Mouse (Mus musculus): ENCODE results near the gene 4632433K11Rik. TPM values are rescaled to one million over a fixed set of nuclear protein-coding genes. Genes with fewer than 3 reads are reported as not detected.
"Not testable (repeated sequence)": the region's sequence is repeated elsewhere in the genome, so short reads cannot be mapped to it uniquely, and the experiment has no call there.

Gene 4632433K11Rik
- total RNA-seq, 2 experiments from 2014 or later = not detected

DNA sequence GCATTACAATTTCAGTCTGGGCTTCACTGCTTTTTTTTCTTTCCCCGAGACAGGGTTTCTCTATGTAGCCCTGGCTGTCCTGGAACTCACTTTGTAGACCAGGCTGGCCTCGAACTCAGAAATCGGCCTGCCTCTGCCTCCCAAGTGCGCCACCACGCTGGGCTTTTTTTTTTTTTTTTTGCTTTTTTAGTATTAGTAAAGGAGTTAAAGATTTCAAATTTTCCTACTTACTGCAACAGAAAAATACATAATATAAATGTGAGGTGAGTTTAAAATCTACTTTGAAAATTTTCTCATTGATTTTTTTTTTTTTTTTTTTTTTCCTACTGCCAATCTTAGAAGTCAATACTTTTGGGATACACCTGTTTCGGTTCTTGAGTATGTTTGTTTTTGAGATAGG lies 31.0 kb downstream of the 4632433K11Rik start:
- no peak overlapping the region for H3K27ac ChIP-seq
- DNase-seq (ENCODE audit: low spot score in 2 of 2) = no peak
- H3K4me3 ChIP-seq = no peak overlapping the region
- TF ChIP-seq CTCF (conservative IDR thresholded peaks at IDR 0.05) = no peak

DNA sequence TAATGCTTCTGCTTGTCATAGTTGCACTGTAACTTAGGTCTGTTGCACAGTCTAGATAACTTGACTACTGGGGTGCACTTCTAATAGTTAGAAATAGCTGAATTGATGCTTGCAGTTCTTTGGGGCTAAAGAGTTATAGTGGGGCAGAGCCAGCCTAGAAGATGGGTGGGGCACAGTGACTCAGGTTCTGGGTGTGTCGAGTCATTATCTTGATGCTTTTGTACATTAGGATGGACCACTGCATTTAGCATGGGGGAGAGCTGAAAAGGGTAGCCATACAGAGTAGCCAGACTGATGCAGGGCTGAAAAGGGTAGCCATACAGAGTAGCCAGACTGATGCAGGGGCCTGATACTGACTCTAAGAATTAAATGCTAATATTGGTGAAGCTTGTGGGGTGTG lies 39.7 kb downstream of the 4632433K11Rik start:
- DNase-seq (ENCODE audit: low spot score in 2 of 2) = no peak
- H3K4me3 ChIP-seq = no peak overlapping the region
- no peak overlapping the region for H3K27ac ChIP-seq
- no peak for TF ChIP-seq CTCF (conservative IDR thresholded peaks at IDR 0.05)

DNA sequence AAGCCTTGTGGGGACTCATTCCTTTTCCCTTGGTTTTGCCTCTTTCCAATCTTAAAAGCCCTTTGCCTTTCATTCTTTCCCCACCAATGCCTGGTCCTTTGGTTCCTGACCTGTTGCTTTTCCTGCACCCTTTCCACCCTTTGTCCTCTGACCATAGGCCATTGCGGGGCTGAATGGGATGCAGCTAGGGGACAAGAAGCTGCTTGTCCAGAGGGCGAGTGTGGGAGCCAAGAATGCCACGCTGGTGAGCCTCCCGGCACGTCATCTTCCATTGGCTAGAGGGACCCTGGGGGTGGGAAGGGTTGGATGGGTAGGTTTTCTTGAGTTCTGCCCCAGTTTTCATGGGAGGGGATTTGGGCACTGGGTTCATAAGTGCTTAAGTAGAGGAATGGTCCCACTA lies 41.1 kb downstream of the 4632433K11Rik start:
- Histone ChIP-seq H3K4me3 (no peak overlapping the region), H3K27ac (no peak overlapping the region)
- no peak for DNase-seq (ENCODE audit: low spot score in 2 of 2)
- TF ChIP-seq CTCF (conservative IDR thresholded peaks at IDR 0.05) = no peak

DNA sequence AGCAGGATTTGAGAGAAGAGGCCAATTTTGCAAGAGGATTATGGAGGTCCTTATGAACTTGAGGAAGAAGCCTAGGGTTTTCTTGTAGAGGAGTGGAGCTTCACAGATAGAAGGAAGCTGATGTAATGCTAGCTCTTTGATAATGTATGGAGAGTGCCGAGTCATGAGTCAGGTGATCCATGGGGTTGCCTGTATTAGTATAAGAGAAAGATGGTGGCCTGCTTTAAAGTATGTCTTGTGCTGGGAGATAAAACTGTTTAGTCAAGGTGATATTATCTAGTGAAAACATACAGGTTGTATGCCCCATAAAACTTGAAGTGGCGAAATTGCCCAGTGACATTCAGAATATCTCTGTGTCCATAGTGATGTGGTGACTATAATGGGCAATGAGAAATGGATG lies 43.0 kb downstream of the 4632433K11Rik start:
- H3K4me3 ChIP-seq = no peak overlapping the region
- TF ChIP-seq CTCF (conservative IDR thresholded peaks at IDR 0.05) = no peak
- no peak for DNase-seq (ENCODE audit: low spot score in 2 of 2)
- no peak overlapping the region for H3K27ac ChIP-seq

DNA sequence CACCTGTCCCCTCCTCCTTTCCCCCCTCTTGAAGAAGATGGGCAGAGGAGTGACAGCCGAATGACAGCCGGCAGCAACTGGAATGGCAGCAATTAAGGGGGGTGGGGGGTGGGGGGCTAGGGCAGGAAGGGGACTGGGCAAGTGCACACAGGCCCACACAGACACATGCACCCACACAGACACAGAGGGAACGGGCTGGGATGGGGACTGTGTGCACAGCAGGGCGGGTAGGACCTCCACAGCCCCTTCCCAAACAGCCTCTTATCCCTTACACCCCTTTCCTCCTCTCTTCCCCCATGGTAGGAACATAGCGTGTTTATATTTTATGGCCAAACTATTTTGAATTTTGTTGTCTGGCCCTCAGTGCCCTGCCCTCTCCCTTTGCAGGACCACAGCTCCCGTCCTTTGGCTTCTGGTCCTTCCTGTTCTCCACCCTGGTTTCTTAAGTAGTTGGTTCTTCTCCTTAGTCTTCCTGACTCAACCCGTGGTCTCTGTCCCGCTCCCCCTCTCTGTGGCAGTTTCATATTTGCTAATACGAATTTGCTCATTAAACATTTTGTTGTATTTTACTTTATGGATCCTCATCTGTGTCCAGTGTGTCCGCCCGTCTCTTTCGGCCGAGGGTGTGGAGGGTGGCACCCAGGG lies 45.6 kb downstream of the 4632433K11Rik start:
- peak overlapping the region; percentile 93 for H3K27ac ChIP-seq
- DNase-seq (ENCODE audit: low spot score in 2 of 2) = not testable (repeated sequence)
- H3K4me3 ChIP-seq = peak overlapping the region; percentile 83

DNA sequence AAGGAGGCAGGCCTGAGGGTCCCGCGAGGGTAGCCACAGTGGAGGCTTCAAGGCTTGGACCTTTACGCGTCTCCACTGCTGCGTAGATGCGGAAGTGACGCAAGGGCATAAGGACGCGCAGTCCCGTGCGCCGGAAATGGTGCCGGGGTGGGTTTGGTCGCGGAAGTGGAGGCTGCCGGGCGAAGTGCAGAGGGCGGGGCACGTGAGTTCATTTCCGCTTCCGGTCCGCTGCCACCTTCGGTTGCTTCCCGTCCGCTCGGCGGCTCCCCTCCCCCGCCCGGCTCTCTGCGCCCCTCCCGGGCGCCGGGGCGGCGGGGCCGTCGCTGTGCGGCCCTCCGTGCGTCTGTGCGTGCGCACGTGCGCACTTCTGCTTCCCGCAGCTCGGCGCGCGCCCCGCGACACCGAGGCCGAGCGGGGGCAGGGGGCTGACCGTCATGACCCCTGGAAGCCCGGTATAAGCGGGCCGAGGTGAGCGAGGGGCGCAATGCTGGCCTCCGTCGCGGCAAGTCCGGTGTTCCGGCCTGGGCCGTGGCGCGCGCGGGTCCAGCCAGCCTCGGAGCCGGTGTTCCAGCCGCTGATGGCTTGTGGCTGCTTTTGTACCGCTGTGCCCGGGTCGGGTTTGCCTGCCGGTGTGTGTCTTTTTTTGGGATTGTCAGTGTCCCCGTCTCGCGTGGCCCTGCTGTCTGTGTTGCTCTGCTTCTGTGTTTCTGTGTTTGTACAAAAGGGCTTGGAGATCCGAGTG lies 46.3 kb downstream of the 4632433K11Rik start, which contains the start of gene Epn1:
Gene Epn1 (plus strand): TSS at position 226 of the 742 bp plus-strand sequence.
- peak within 1 kb of the TSS; percentile 93 for H3K27ac ChIP-seq
- DNase-seq (ENCODE audit: low spot score in 2 of 2) = peak; percentile 97 to 98
- no peak for TF ChIP-seq CTCF (conservative IDR thresholded peaks at IDR 0.05)
- H3K4me3 ChIP-seq = peak within 1 kb of the TSS; percentile 83

DNA sequence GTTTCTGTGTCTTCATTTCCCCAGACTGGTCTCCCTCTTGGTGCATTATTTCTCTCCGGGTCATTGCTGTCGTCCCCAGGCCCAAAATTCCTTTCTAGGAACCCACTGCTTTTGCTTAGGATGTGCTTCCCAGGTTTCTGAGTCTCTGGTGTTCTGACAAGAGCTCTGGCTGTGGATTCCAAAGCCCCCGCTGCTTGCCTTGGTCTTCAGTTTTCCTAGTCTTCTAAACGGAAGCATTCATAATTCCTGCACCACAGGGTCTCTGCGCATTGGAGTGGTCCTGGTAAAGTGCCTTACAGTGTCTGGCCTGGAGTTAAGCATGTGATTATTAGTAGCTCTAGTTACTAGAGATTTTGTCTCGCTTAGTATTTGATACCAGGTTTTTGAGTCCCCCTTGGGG lies 46.9 kb downstream of the 4632433K11Rik start:
- Histone ChIP-seq H3K4me3 (peak overlapping the region; percentile 83), H3K27ac (peak overlapping the region; percentile 93)
- no peak for TF ChIP-seq CTCF (conservative IDR thresholded peaks at IDR 0.05)
- no peak for DNase-seq (ENCODE audit: low spot score in 2 of 2)

DNA sequence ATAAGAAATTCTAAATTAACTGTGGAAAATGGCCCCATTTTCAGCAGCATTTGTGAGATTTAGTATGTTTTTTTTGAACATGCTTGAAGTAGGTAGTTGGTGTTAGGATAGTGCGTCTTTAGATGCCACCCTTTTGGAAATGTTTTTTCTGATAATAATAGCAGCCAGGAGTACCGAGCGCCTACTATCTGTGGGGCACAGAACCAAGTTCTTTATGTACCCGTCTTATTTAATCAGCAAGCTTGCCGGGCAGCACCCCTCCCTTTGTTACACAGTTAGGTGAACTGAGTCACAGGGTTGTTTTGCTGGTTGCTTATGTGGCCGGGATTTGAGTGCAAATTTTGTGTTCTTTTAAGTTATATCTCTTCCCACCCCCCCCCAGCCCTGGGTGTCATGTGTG lies 47.3 kb downstream of the 4632433K11Rik start:
- peak; percentile 45 for TF ChIP-seq CTCF (conservative IDR thresholded peaks at IDR 0.05)
- Histone ChIP-seq H3K27ac (peak overlapping the region; percentile 93), H3K4me3 (peak overlapping the region; percentile 83)
- no peak for DNase-seq (ENCODE audit: low spot score in 2 of 2)

DNA sequence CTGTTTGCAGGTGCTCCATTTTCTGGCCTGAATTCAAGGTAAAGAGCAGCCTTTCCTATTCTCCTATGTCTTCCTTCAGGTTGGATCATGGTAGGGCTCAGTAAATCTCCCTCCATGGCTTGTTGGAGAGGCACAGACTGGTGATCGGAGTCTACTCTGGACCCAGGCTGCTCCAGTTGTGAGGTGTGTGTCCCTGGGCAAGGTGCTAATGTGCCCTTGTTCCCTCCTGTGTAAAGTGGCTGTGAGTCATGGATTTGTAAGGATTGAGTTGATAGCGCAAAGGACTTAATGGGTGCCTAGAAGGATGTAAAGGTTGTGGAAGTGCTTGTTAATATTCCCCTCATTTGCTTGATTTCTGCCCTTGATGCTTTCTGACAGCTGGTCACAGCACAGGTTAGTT lies 48.0 kb downstream of the 4632433K11Rik start:
- Histone ChIP-seq H3K4me3 (peak overlapping the region; percentile 83), H3K27ac (0 out of 2 replicates have a peak overlapping the region, but pooled peaks have one; percentile 1)
- no peak for DNase-seq (ENCODE audit: low spot score in 2 of 2)
- TF ChIP-seq CTCF (conservative IDR thresholded peaks at IDR 0.05) = no peak

DNA sequence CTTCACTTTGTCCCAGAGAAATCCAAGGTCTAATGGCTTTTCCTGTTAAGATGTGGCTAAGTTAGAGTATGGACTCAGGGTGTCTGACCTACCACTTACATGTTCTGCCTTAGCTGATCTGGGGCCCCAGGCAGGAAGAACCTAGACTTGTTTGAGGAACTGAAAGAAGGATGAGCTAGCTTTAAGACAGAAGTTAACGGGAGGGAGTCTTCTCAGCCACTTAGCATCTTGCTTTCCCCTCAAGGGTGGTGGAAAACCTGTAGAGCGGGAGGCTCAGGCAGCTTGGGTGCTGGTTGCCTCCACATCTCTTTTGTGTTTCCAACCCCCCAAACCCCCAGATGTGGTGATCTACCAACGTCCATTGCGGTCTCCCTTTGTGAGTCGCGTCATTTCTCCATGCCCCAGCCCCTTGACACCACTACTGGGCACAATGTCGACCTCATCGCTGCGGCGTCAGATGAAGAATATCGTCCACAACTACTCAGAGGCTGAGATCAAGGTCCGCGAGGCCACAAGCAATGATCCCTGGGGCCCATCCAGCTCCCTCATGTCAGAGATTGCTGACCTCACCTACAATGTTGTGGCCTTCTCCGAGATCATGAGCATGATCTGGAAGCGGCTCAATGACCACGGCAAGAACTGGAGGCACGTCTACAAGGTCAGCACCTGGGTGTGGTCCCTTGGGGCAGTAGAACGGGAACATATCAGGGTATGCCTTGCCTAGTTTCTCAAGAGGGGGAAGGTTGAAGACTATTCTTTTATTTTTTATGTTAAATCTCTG lies 49.6 kb downstream of the 4632433K11Rik start:
- no peak for DNase-seq (ENCODE audit: low spot score in 2 of 2)
- TF ChIP-seq CTCF (conservative IDR thresholded peaks at IDR 0.05) = no peak
- no peak overlapping the region for H3K27ac ChIP-seq
- no peak overlapping the region for H3K4me3 ChIP-seq

Other genes with a start within 250 kb of the 4632433K11Rik start
- 1 to 10 TPM; 2.6 to 2.7 TPM for gene Tmem238, start 244.5 kb upstream of the 4632433K11Rik start, total RNA-seq (2021)
- 100 to 1,000 TPM; 458 to 462 TPM for gene Rpl28, start 241.2 kb upstream of the 4632433K11Rik start, total RNA-seq (2021)
- 100 to 1,000 TPM; 106 to 108 TPM for gene Ube2s, start 221.5 kb upstream of the 4632433K11Rik start, total RNA-seq (2021)
- gene Shisa7, start 189.4 kb upstream of the 4632433K11Rik start, total RNA-seq (2021) = 100 to 1,000 TPM; 172 to 204 TPM
- gene Isoc2b, start 163.9 kb upstream of the 4632433K11Rik start, total RNA-seq (2021) = 1 to 10 TPM; 4.7 to 5.6 TPM
- gene Isoc2a, start 157.0 kb upstream of the 4632433K11Rik start, total RNA-seq (2021) = 10 to 100 TPM; 13.0 to 13.4 TPM
- gene Gm36210, start 127.6 kb upstream of the 4632433K11Rik start, total RNA-seq (2021) = under 1 TPM in 1 of 2 experiments, not detected in 1; 0.28 TPM
- gene Zfp628, start 118.9 kb upstream of the 4632433K11Rik start, total RNA-seq (2021) = 10 to 100 TPM; 15.0 to 15.8 TPM
- 100 to 1,000 TPM; 103 to 114 TPM for gene Nat14, start 112.1 kb upstream of the 4632433K11Rik start, total RNA-seq (2021)
- gene Ssc5d, start 108.3 kb upstream of the 4632433K11Rik start, total RNA-seq (2021) = 1 to 10 TPM; 2.4 to 3.5 TPM
- gene Sbk2, start 69.7 kb upstream of the 4632433K11Rik start, total RNA-seq (2021) = under 1 TPM in 1 of 2 experiments, not detected in 1; 0.31 TPM
- 1 to 10 TPM in 1 of 2 experiments, under 1 TPM in 1; 0.71 to 1.0 TPM for gene Sbk3, start 63.0 kb upstream of the 4632433K11Rik start, total RNA-seq (2021)
- gene Zfp579, start 38.0 kb upstream of the 4632433K11Rik start, total RNA-seq (2021) = 10 to 100 TPM; 29.7 to 35.6 TPM
- gene Zfp524, start 19.7 kb upstream of the 4632433K11Rik start, total RNA-seq (2021) = 1 to 10 TPM; 7.0 to 8.1 TPM
- gene Fiz1, start 19.4 kb upstream of the 4632433K11Rik start, total RNA-seq (2021) = 10 to 100 TPM; 25.8 TPM
- gene Gm44973, start 18.6 kb upstream of the 4632433K11Rik start, total RNA-seq (2021) = not detected
- 10 to 100 TPM; 38.6 to 41.8 TPM for gene Zfp865, start 13.7 kb upstream of the 4632433K11Rik start, total RNA-seq (2021)
- 10 to 100 TPM; 57.8 to 61.1 TPM for gene Ccdc106, start 13.6 kb upstream of the 4632433K11Rik start, total RNA-seq (2021)
- gene Zfp784, start 4.3 kb downstream of the 4632433K11Rik start, total RNA-seq (2021) = 1 to 10 TPM; 7.3 to 7.8 TPM
- gene Zfp580, start 17.4 kb downstream of the 4632433K11Rik start, total RNA-seq (2021) = 10 to 100 TPM; 34.1 to 35.7 TPM
- gene U2af2, start 28.0 kb downstream of the 4632433K11Rik start, total RNA-seq (2021) = 100 to 1,000 TPM; 185 to 192 TPM
- gene Epn1, start 46.1 kb downstream of the 4632433K11Rik start, total RNA-seq (2021) = 100 to 1,000 TPM; 540 to 559 TPM
- gene Rfpl4, start 82.8 kb downstream of the 4632433K11Rik start, total RNA-seq (2021) = not detected
- gene Rasl2-9, start 91.8 kb downstream of the 4632433K11Rik start, total RNA-seq (2021) = under 1 TPM in 1 of 2 experiments, not detected in 1; 0.59 TPM
- gene Vmn1r55, start 115.6 kb downstream of the 4632433K11Rik start, total RNA-seq (2021) = not detected
- gene Vmn1r56, start 162.6 kb downstream of the 4632433K11Rik start, total RNA-seq (2021) = not detected
- not detected for gene Vmn1r57, start 184.4 kb downstream of the 4632433K11Rik start, total RNA-seq (2021)

Measured in layer of hippocampus, adult 2 months (tissue).